Mouse (Mus musculus): Measurements from ENCODE around the gene Cryl1. TPM values are rescaled to one million over a fixed set of nuclear protein-coding genes. Genes with fewer than 3 reads are reported as not detected.
A peak's percentile ranks its signal among the peaks of the same experiment; 100 is the strongest.

Gene Cryl1
- polyA plus RNA-seq, 1 experiment from 2014 or later = 9.4 TPM

DNA sequence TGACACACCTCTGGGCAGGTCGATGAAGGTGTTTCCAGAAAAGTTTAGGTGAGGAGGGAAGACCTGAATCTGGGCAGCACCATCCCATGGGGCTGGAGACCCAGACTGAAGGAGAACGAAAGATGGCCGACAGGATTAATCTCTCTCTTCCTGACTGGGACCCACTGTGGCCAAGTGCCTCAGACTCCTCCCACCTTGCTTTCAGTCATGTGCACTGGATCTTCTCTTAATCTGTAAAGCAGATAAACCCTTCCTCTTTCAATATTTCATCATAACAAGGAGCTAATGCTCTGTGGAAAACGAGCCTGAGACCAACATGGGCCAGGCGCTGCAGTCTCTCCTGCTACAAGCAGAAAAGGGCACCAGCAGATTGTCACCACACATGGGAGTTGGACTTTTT lies 31.6 kb downstream of the Cryl1 start:
- H3K4me2 ChIP-seq (replicated peaks) = no peak overlapping the region
- H3K9ac ChIP-seq = no peak overlapping the region
- H3K4me3 ChIP-seq = no peak overlapping the region
- H3K36me3 ChIP-seq = no peaks in the 10 kb centered on the region
- no peaks in the 10 kb centered on the region for H3K27me3 ChIP-seq (replicated peaks)
- H3K9me3 ChIP-seq = no peaks in the 10 kb centered on the region
- H3K4me1 ChIP-seq = no peaks in the 10 kb centered on the region
- WGBS = 83% methylated on average over 5 of the region's 5 CpGs
- H3K27ac ChIP-seq = no peak overlapping the region
- no peak for ATAC-seq (ENCODE audit: low FRiP score, low read depth)

DNA sequence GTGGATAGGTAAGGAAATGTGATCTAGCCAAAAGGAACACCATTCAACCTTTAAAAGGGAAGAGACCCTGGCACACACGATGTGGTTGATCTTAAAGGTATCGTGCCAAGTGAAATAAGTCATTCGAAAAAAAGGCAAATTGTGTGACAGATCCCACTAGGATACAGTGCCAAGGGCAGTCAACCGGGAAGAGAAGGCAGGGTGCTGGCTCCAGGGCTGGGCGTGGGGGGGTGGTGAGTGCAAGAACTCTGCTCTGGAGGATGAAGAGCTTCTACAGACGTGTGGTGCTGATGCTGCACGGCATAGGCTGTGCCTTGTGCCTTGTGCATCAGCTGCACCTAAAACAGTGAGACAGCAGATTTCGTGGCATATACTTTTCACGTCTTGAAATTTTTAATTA lies 33.0 kb downstream of the Cryl1 start:
- Histone ChIP-seq H3K4me2 (replicated peaks) (no peak overlapping the region), H3K27me3 (replicated peaks) (no peaks in the 10 kb centered on the region), H3K4me3 (no peak overlapping the region), H3K27ac (no peak overlapping the region), H3K4me1 (no peaks in the 10 kb centered on the region), H3K36me3 (no peaks in the 10 kb centered on the region), H3K9me3 (no peaks in the 10 kb centered on the region), H3K9ac (no peak overlapping the region)
- 84% methylated on average over 9 of the region's 9 CpGs for WGBS
- no peak for ATAC-seq (ENCODE audit: low FRiP score, low read depth)

DNA sequence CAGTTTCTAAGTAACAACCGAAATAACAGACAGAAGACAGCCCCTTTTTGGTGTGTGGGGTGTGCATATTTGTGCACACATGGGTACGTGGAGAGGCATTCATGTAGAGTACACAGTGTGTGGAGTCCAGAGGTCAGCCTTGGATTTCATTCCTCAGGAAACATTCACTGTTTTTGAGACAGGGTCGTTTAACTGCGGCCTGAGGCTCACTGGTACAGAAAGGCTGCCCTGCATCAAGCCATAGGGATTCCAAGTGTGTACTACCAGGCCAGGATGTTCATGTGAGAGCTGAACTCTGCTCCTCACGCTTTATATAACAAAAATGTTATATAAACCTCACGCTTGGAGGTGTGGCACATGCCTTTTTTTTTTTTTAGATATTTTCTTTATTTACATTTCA lies 34.5 kb downstream of the Cryl1 start:
- H3K27ac ChIP-seq = no peak overlapping the region
- no peaks in the 10 kb centered on the region for H3K4me1 ChIP-seq
- no peak overlapping the region for H3K4me3 ChIP-seq
- H3K9me3 ChIP-seq = no peaks in the 10 kb centered on the region
- no peak overlapping the region for H3K9ac ChIP-seq
- no peaks in the 10 kb centered on the region for H3K27me3 ChIP-seq (replicated peaks)
- 88% methylated on average over 6 of the region's 6 CpGs for WGBS
- no peaks in the 10 kb centered on the region for H3K36me3 ChIP-seq
- ATAC-seq (ENCODE audit: low FRiP score, low read depth) = no peak
- no peak overlapping the region for H3K4me2 ChIP-seq (replicated peaks)

DNA sequence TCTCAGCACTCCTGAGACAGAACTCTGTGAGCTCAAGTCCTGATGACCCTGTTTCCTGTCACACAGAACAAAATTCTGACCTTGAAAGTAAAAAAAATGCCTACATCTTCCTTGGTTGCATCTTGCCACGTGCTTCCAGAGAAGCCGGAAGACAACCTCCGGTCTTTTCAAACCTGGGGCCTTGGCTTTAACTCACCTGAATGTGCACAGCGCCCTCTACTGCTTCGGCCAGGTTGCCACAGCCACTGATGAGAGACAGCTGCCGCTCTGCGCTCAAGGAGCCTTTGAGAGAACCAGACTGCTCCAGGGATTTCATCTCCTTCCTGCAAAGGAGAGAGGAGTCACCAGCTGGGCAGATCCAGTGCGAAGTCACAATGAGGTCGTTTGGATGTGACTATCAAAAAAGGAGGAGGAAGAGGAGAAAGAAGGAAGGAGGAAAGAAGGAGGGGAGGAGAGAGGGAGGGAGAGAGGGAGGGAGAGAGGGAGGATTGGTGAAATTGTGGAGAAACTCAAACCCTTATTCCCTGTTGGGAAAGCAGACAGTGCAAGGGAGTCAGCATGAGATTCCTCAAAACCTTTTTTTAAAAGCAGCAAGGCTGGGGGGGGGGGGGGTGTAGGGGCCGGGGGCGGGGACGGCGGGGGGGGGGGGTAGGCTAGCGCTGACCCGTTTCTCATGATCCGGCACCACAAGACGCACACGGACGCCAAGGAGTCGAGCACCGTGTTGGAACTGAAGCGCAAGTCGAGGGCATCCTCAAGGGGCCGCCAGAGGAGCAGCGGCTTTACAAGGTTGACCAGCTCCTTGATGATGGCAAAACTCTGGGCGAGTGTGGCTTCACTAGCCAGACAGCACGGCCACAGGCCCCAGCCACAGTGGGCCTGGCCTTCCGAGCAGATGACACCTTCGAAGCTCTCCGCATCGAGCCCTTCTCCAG lies 35.3 kb downstream of the Cryl1 start:
- H3K9ac ChIP-seq = no peak overlapping the region
- no peaks in the 10 kb centered on the region for H3K4me1 ChIP-seq
- H3K27ac ChIP-seq = no peak overlapping the region
- ATAC-seq (ENCODE audit: low FRiP score, low read depth) = peak; percentile 70
- 14% methylated on average over 28 of the region's 31 CpGs for WGBS
- H3K27me3 ChIP-seq (replicated peaks) = no peaks in the 10 kb centered on the region
- H3K36me3 ChIP-seq = no peaks in the 10 kb centered on the region
- H3K9me3 ChIP-seq = no peaks in the 10 kb centered on the region
- H3K4me2 ChIP-seq (replicated peaks) = peak overlapping the region; percentile 49
- no peak overlapping the region for H3K4me3 ChIP-seq

DNA sequence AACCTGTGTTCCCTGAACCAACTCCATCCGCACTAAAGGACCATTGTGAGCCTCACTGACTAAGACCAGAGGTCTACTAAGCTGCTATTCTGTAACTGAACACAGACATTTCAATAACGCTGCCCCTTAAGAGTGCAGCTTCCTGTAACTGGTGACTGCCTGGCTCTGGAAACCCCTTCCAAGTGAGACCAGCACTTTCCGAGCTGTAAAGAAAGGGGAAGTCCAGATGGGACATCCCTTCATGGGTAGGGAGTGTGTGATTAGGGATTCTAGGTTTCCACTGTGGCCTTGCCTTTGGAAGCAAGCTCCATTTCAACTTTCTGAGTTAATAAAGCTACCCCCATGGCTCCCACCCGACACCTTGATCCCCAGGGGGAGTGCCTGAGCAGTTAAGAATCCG lies 41.3 kb downstream of the Cryl1 start:
- Histone ChIP-seq H3K27me3 (replicated peaks) (no peaks in the 10 kb centered on the region), H3K4me1 (no peaks in the 10 kb centered on the region), H3K27ac (no peak overlapping the region), H3K9ac (no peak overlapping the region), H3K4me3 (no peak overlapping the region), H3K9me3 (no peaks in the 10 kb centered on the region), H3K36me3 (no peaks in the 10 kb centered on the region), H3K4me2 (replicated peaks) (no peak overlapping the region)
- no peak for ATAC-seq (ENCODE audit: low FRiP score, low read depth)
- 79% methylated on average over 5 of the region's 5 CpGs for WGBS

DNA sequence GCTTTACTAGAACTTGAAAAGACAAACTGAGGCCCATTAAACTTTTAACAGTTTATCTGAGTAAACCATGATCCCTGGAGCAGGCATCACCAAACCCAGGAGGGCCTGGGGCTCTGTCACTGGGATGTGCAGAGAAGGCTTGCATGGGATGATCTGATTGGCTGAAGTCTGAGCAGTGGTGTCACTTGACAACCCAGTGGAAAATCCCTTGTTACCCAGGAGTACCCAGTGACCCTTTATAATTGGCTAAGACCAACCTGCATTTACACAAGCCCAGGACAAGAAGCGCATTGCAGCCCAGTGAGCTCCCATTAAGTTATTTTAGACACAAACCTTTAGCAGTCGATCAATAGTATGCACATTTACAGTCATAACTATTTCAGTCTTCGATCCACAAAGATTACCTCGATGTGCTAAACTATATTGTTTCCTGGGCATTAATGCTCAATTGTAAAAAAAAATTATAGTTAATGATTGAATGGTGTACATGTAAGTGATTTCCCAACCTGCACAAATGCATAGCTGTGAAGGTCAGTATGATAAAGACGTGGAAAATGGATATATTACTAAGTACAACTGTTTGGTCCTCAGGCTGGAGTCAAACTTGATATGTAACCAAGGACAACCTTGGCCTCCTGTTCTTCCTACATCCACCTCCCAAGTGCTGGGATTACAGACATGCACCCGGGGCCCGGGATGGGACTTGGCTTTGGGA lies 46.7 kb downstream of the Cryl1 start:
- Histone ChIP-seq H3K27ac (no peak overlapping the region), H3K9ac (no peak overlapping the region), H3K4me2 (replicated peaks) (no peak overlapping the region), H3K4me1 (no peaks in the 10 kb centered on the region), H3K27me3 (replicated peaks) (no peaks in the 10 kb centered on the region), H3K9me3 (no peaks in the 10 kb centered on the region), H3K36me3 (no peaks in the 10 kb centered on the region), H3K4me3 (no peak overlapping the region)
- ATAC-seq (ENCODE audit: low FRiP score, low read depth) = no peak
- 73% methylated on average over 7 of the region's 7 CpGs for WGBS

DNA sequence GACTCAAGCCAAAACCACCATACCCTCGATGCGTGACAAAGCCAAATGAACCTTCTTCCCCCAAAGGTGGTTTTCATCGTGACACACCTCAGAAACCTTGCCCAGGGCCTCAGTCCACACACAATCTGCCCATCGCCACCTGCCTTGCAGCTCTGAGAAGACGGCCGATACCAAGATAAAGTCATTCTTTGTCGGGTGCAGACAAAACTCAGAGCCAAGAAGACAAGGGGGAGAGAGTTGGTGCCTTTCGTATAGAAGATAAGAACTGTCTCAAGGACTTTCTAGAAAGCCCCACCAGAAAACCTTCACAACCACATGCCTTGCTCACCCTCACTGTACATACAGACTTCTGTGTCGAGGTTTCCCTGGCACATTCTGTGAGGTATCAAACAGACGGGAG lies 48.4 kb downstream of the Cryl1 start:
- Histone ChIP-seq H3K4me2 (replicated peaks) (no peak overlapping the region), H3K9ac (no peak overlapping the region), H3K36me3 (no peaks in the 10 kb centered on the region), H3K4me3 (no peak overlapping the region), H3K4me1 (no peaks in the 10 kb centered on the region), H3K27ac (no peak overlapping the region), H3K27me3 (replicated peaks) (no peaks in the 10 kb centered on the region), H3K9me3 (no peaks in the 10 kb centered on the region)
- 92% methylated on average over 10 of the region's 10 CpGs for WGBS
- no peak for ATAC-seq (ENCODE audit: low FRiP score, low read depth)

DNA sequence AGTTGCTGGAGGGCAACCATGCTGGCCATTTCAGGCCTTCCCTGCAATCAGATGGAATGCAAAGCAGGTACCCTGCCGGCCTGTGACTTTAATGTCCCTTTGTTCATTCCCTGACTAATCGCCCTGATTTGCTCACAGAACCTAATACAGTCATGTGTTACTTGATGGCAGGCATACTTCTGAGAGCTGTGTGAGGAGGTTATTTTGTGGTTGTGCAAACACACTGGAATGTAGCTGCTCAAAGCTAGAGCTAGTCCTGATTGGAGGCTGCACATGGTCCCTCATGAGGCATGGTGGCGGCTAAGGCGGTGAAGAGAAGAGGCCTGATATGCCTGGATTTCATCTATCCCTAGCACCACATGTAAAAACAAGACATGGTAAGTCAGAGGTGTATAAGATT lies 50.2 kb downstream of the Cryl1 start:
- Histone ChIP-seq H3K27me3 (replicated peaks) (no peaks in the 10 kb centered on the region), H3K9me3 (no peaks in the 10 kb centered on the region), H3K4me2 (replicated peaks) (no peak overlapping the region), H3K4me1 (0 out of 2 replicates have a peak, but pooled peaks cover 8% of the 10 kb centered on the region), H3K9ac (no peak overlapping the region), H3K36me3 (no peaks in the 10 kb centered on the region), H3K27ac (no peak overlapping the region), H3K4me3 (no peak overlapping the region)
- no peak for ATAC-seq (ENCODE audit: low FRiP score, low read depth)
- 62% methylated on average over 4 of the region's 4 CpGs for WGBS

DNA sequence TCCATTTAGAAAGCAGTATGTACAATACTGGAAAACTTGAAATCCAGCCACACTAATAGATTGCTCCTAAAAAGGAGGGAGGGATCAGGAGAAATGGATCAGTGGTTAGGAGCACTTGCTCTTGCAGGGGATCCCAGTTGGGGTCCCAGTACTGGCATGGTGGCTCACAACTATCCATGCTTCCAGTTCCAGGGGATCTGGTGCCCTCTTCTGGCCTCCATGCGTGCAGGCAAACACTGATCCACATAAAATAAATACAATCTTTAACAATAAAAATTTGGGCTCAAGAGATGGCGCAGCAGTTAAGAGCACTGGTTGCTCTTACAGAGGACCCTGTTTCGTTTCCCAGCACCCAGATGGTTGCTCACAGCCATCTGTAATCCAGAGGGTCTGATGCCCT lies 52.2 kb downstream of the Cryl1 start:
- Histone ChIP-seq H3K27me3 (replicated peaks) (no peaks in the 10 kb centered on the region), H3K4me3 (no peak overlapping the region), H3K4me1 (peaks cover 15% of the 10 kb centered on the region; the same call in 1 of the 2 replicates), H3K36me3 (no peaks in the 10 kb centered on the region), H3K9ac (no peak overlapping the region), H3K27ac (no peak overlapping the region), H3K4me2 (replicated peaks) (no peak overlapping the region), H3K9me3 (no peaks in the 10 kb centered on the region)
- 91% methylated on average over 3 of the region's 3 CpGs for WGBS
- no peak for ATAC-seq (ENCODE audit: low FRiP score, low read depth)

DNA sequence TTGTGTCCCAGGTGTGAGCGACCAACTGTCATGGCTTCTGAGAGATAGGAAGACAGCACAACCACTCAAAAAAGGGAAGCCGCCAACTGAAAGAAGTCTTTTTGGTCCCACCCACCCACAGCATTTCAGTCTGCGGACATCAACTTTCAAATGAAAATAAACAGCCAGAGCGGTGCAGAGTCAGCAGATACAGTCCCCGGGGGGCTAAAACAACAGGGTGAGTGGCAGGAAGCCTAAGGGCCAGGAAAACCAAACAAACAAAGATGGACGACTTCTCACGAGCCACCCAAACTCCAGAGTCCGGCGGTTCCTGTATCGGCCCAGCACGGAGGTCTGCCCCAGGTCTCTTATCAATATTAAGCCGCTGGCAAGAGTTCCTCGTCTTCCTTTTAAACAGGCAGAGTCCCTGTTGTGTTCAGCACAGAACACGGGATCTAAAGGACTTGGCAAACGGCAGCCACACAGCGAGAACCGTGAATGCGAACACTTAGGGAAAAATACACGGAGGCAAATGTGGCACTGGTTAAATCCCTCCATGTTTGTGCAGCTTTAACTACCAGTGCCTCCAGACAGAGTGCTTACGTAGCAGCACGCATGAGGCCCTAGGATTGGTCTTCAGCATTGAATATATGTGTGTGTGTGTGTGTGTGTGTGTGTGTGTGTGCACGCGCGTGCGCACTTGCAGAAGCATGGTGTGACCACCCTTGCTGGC lies 53.4 kb downstream of the Cryl1 start:
- H3K9me3 ChIP-seq = no peaks in the 10 kb centered on the region
- ATAC-seq (ENCODE audit: low FRiP score, low read depth) = no peak
- no peak overlapping the region for H3K4me3 ChIP-seq
- no peak overlapping the region for H3K27ac ChIP-seq
- H3K36me3 ChIP-seq = no peaks in the 10 kb centered on the region
- peaks cover 15% of the 10 kb centered on the region; the same call in 1 of the 2 replicates for H3K4me1 ChIP-seq
- no peak overlapping the region for H3K4me2 ChIP-seq (replicated peaks)
- H3K9ac ChIP-seq = no peak overlapping the region
- WGBS = 78% methylated on average over 25 of the region's 25 CpGs
- no peaks in the 10 kb centered on the region for H3K27me3 ChIP-seq (replicated peaks)

DNA sequence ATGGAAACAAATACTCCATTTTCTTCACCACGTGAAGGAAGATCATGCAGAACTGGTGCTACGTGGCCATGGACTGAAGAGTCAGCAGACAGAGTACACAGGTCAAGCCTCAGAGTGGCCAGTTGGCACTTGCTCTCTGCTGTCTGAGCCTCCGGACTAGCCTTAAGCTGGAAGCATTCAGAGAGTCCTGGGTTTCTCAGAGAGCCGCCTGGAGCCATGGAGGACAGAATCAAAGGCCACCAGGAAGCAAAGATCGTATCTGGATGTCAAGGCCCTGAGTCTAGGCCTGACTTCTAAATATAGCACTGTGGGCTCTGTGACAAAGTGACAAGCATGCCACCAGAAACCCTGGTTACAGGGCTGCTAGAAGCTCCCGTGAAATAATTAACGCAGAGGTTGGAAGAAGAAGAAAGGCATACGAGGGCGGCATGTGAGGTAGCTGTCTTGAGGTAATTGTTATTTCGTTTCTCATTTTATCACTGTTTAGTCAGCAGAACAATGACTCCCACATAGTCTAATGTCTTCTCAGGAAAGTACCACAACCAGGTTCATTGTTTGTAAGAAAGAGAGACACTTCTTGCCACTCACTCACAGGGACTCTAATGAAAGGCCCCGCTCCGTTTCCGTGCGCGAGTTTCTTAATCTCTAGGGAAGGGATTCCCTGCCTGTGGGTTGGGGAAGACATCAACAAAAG lies 55.1 kb downstream of the Cryl1 start:
- H3K4me3 ChIP-seq = no peak overlapping the region
- no peak for ATAC-seq (ENCODE audit: low FRiP score, low read depth)
- H3K4me2 ChIP-seq (replicated peaks) = no peak overlapping the region
- peaks cover 15% of the 10 kb centered on the region; the same call in 1 of the 2 replicates for H3K4me1 ChIP-seq
- no peaks in the 10 kb centered on the region for H3K27me3 ChIP-seq (replicated peaks)
- no peak overlapping the region for H3K27ac ChIP-seq
- no peaks in the 10 kb centered on the region for H3K36me3 ChIP-seq
- no peaks in the 10 kb centered on the region for H3K9me3 ChIP-seq
- 40% methylated on average over 15 of the region's 15 CpGs for WGBS
- H3K9ac ChIP-seq = no peak overlapping the region

Data from neural tube, embryonic 12.5 days (tissue).